ENCODE assay signal across 14 mouse cellular contexts in genomic region chr4:106634086-106634479, GRCm38 (mm10). TPM values are rescaled to one million over a fixed set of nuclear protein-coding genes. Genes with fewer than 3 reads are reported as not detected.
A peak's percentile ranks its signal among the peaks of the same experiment; 100 is the strongest.
DNase-seq lines count a peak whose midpoint lies in the region; ATAC-seq lines count a peak whose summit lies in the region.
"Had no signal": no experiment of that assay in that cellular context is flagged by ENCODE, and none has a peak within 500 bp of the region (broad histone marks: within the 10 kb centered on the region; RNA-seq: fewer than 3 reads in every experiment).

No protein-coding gene starts in this region.

- WGBS in embryonic facial prominence, embryonic 12.5 days: 65% methylated on average over 9 of the region's 9 CpGs
- 59% methylated on average over 9 of the region's 9 CpGs for WGBS in embryonic facial prominence, embryonic 10.5 days
- WGBS in kidney, embryonic 16.5 days: 48% methylated on average over 9 of the region's 9 CpGs
- 33% methylated on average over 5 of the region's 9 CpGs for WGBS in embryonic facial prominence, embryonic 14.5 days
- 35% methylated on average over 9 of the region's 9 CpGs for WGBS in midbrain, embryonic 14.5 days

- H3K4me2 ChIP-seq in embryonic facial prominence, embryonic 12.5 days (replicated peaks): no peak overlapping the region
- H3K4me2 ChIP-seq in kidney, embryonic 16.5 days (replicated peaks; ENCODE audit: low read depth, low read length): peak overlapping the region; percentile 13
- H3K4me2 ChIP-seq in embryonic facial prominence, embryonic 14.5 days (ENCODE audit: low read depth, low read length): no peak overlapping the region
- H3K4me2 ChIP-seq in midbrain, embryonic 14.5 days (ENCODE audit: low read length): peak overlapping the region; percentile 29
- H3K4me2 ChIP-seq: forebrain, embryonic 12.5 days; liver, embryonic 12.5 days had no signal

- no peak for ATAC-seq in embryonic facial prominence, embryonic 12.5 days (ENCODE audit: insufficient number of reproducible peaks, insufficient read depth, low FRiP score, low TSS enrichment)
- no peak for ATAC-seq in kidney, embryonic 16.5 days (ENCODE audit: low FRiP score, low TSS enrichment)
- no peak for ATAC-seq in embryonic facial prominence, embryonic 14.5 days (ENCODE audit: low read depth)
- no peak for ATAC-seq in midbrain, embryonic 14.5 days (ENCODE audit: low FRiP score, low TSS enrichment)
- ATAC-seq: liver, embryonic 12.5 days had no signal

- no peak overlapping the region for H3K9ac ChIP-seq in embryonic facial prominence, embryonic 12.5 days
- H3K9ac ChIP-seq in kidney, embryonic 16.5 days (replicated peaks; ENCODE audit: low read length): no peak overlapping the region
- H3K9ac ChIP-seq in embryonic facial prominence, embryonic 14.5 days (ENCODE audit: low read depth, low read length): 0 out of 2 replicates have a peak overlapping the region, but pooled peaks have one; percentile 8
- no peak overlapping the region for H3K9ac ChIP-seq in midbrain, embryonic 14.5 days (replicated peaks; ENCODE audit: low read length)
- H3K9ac ChIP-seq: forebrain, embryonic 12.5 days; liver, embryonic 12.5 days had no signal

- H3K4me1 ChIP-seq in embryonic facial prominence, embryonic 12.5 days: peaks cover 8% of the 10 kb centered on the region
- H3K4me1 ChIP-seq in embryonic facial prominence, embryonic 10.5 days: peaks cover 19% of the 10 kb centered on the region
- H3K4me1 ChIP-seq in kidney, embryonic 16.5 days (ENCODE audit: insufficient read depth, low read length): peaks cover 54% of the 10 kb centered on the region
- H3K4me1 ChIP-seq in embryonic facial prominence, embryonic 14.5 days (ENCODE audit: control insufficient read depth, insufficient read depth, low read length): peaks cover 22% of the 10 kb centered on the region
- H3K4me1 ChIP-seq in midbrain, embryonic 14.5 days (ENCODE audit: control insufficient read depth, insufficient read depth, low read length): peaks cover 43% of the 10 kb centered on the region
- H3K4me1 ChIP-seq: liver, embryonic 12.5 days had no signal

- 0 out of 2 replicates have a peak overlapping the region, but pooled peaks have one; percentile 52 for H3K27ac ChIP-seq in embryonic facial prominence, embryonic 12.5 days
- H3K27ac ChIP-seq in embryonic facial prominence, embryonic 10.5 days (replicated peaks): no peak overlapping the region
- peak overlapping the region; percentile 95 for H3K27ac ChIP-seq in kidney, embryonic 16.5 days (ENCODE audit: low read length)
- peak overlapping the region; percentile 84 for H3K27ac ChIP-seq in embryonic facial prominence, embryonic 14.5 days (replicated peaks; ENCODE audit: low read depth, low read length)
- peak overlapping the region; percentile 90 for H3K27ac ChIP-seq in midbrain, embryonic 14.5 days (replicated peaks; ENCODE audit: low read depth, low read length)
- H3K27ac ChIP-seq: forebrain, embryonic 12.5 days; liver, embryonic 12.5 days; macrophage had no signal

- H3K9me3 ChIP-seq in embryonic facial prominence, embryonic 12.5 days: no peaks in the 10 kb centered on the region
- no peaks in the 10 kb centered on the region for H3K9me3 ChIP-seq in embryonic facial prominence, embryonic 10.5 days
- H3K9me3 ChIP-seq in kidney, embryonic 16.5 days (ENCODE audit: low read length): no peaks in the 10 kb centered on the region
- no peaks in the 10 kb centered on the region for H3K9me3 ChIP-seq in embryonic facial prominence, embryonic 14.5 days (ENCODE audit: control insufficient read depth, low read length)
- no peaks in the 10 kb centered on the region for H3K9me3 ChIP-seq in midbrain, embryonic 14.5 days (ENCODE audit: control insufficient read depth, low read length)
- H3K9me3 ChIP-seq: liver, embryonic 12.5 days had no signal

- H3K36me3 ChIP-seq in embryonic facial prominence, embryonic 12.5 days: no peaks in the 10 kb centered on the region
- no peaks in the 10 kb centered on the region for H3K36me3 ChIP-seq in embryonic facial prominence, embryonic 10.5 days (replicated peaks)
- H3K36me3 ChIP-seq in kidney, embryonic 16.5 days (ENCODE audit: insufficient read depth, low read length): no peaks in the 10 kb centered on the region
- H3K36me3 ChIP-seq in embryonic facial prominence, embryonic 14.5 days (ENCODE audit: control insufficient read depth, insufficient read depth, low read length): no peaks in the 10 kb centered on the region
- no peaks in the 10 kb centered on the region for H3K36me3 ChIP-seq in midbrain, embryonic 14.5 days (ENCODE audit: control insufficient read depth, insufficient read depth, low read length)
- H3K36me3 ChIP-seq: forebrain, embryonic 12.5 days; liver, embryonic 12.5 days had no signal

- no peak overlapping the region for H3K4me3 ChIP-seq in embryonic facial prominence, embryonic 12.5 days
- no peak overlapping the region for H3K4me3 ChIP-seq in embryonic facial prominence, embryonic 10.5 days
- no peak overlapping the region for H3K4me3 ChIP-seq in kidney, embryonic 16.5 days (ENCODE audit: low read length)
- no peak overlapping the region for H3K4me3 ChIP-seq in embryonic facial prominence, embryonic 14.5 days (ENCODE audit: low read depth, low read length)
- H3K4me3 ChIP-seq in midbrain, embryonic 14.5 days (replicated peaks; ENCODE audit: low read depth, low read length): no peak overlapping the region
- H3K4me3 ChIP-seq: forebrain, embryonic 12.5 days; liver, embryonic 12.5 days had no signal

- peaks cover 3% of the 10 kb centered on the region; the same call in 1 of the 2 replicates for H3K27me3 ChIP-seq in embryonic facial prominence, embryonic 12.5 days
- peaks cover 25% of the 10 kb centered on the region; the same call in 1 of the 2 replicates for H3K27me3 ChIP-seq in embryonic facial prominence, embryonic 10.5 days (replicated peaks; ENCODE audit: low read depth, poor library complexity, severe bottlenecking)
- H3K27me3 ChIP-seq in kidney, embryonic 16.5 days (ENCODE audit: insufficient read depth, low read length): no peaks in the 10 kb centered on the region
- no peaks in the 10 kb centered on the region for H3K27me3 ChIP-seq in embryonic facial prominence, embryonic 14.5 days (replicated peaks; ENCODE audit: control insufficient read depth, insufficient read depth, low read length)
- H3K27me3 ChIP-seq in midbrain, embryonic 14.5 days (ENCODE audit: control insufficient read depth, insufficient read depth, low read length): no peaks in the 10 kb centered on the region

- DNase-seq in embryonic facial prominence, embryonic 10.5 days (ENCODE audit: low spot score): no peak
- no peak for DNase-seq in kidney, postnatal 14 days
- DNase-seq in embryonic facial prominence, embryonic 14.5 days (ENCODE audit: low spot score): no peak
- DNase-seq in midbrain, embryonic 14.5 days: no peak
- DNase-seq in cerebellum, adult 9-11 months: no peak
- DNase-seq in adrenal gland, adult (ENCODE audit: inconsistent age in 2 of 2, low spot score in 1 of 2): no peak
- DNase-seq: gastrocnemius, postnatal 25 days; right cerebral cortex, postnatal 25 days had no signal

RNA-seq across cellular contexts. Expression of gene Ttc22, which starts 11.9 kb away (rescaled TPM):
- polyA plus RNA-seq in embryonic facial prominence, embryonic 12.5 days (2016; fragmentation: Nextera tagmentation; extraction: Ambion mirVana): 0.61 and 0.95 TPM in 2 replicates
- not detected in 2 replicates for polyA plus RNA-seq in embryonic facial prominence, embryonic 10.5 days (2016; fragmentation: Nextera tagmentation; extraction: Ambion mirVana)
- 6.7 and 7.1 TPM in 2 replicates for polyA plus RNA-seq in kidney, embryonic 16.5 days (2015; fragmentation: Nextera tagmentation; extraction: Ambion mirVana)
- polyA plus RNA-seq in embryonic facial prominence, embryonic 14.5 days (2014; fragmentation: Nextera tagmentation; extraction: Ambion mirVana): 2.6 and 3.5 TPM in 2 replicates
- 3.3 and 3.5 TPM in 2 replicates for polyA plus RNA-seq in midbrain, embryonic 14.5 days (2014; fragmentation: Nextera tagmentation; extraction: Ambion mirVana)
- polyA plus RNA-seq: macrophage had no signal

RNA-seq across cellular contexts. Expression of gene Pars2, which starts 16.8 kb away (rescaled TPM):
- 15.3 and 16.9 TPM in 2 replicates for polyA plus RNA-seq in embryonic facial prominence, embryonic 12.5 days (2016; fragmentation: Nextera tagmentation; extraction: Ambion mirVana)
- polyA plus RNA-seq in embryonic facial prominence, embryonic 10.5 days (2016; fragmentation: Nextera tagmentation; extraction: Ambion mirVana): 16.3 and 17.0 TPM in 2 replicates
- 16.0 and 17.9 TPM in 2 replicates for polyA plus RNA-seq in kidney, embryonic 16.5 days (2015; fragmentation: Nextera tagmentation; extraction: Ambion mirVana)
- polyA plus RNA-seq in embryonic facial prominence, embryonic 14.5 days (2014; fragmentation: Nextera tagmentation; extraction: Ambion mirVana): 12.2 and 12.4 TPM in 2 replicates
- 7.8 and 8.8 TPM in 2 replicates for polyA plus RNA-seq in midbrain, embryonic 14.5 days (2014; fragmentation: Nextera tagmentation; extraction: Ambion mirVana)

RNA-seq across cellular contexts. Expression of gene Lexm, which starts 17.0 kb away (rescaled TPM):
- polyA plus RNA-seq in embryonic facial prominence, embryonic 12.5 days (2016; fragmentation: Nextera tagmentation; extraction: Ambion mirVana): 0.40 and 0.76 TPM in 2 replicates
- polyA plus RNA-seq in embryonic facial prominence, embryonic 10.5 days (2016; fragmentation: Nextera tagmentation; extraction: Ambion mirVana): 0.52 TPM in 1 of 2 replicates, not detected in the other
- not detected in 2 replicates for polyA plus RNA-seq in kidney, embryonic 16.5 days (2015; fragmentation: Nextera tagmentation; extraction: Ambion mirVana)
- polyA plus RNA-seq in embryonic facial prominence, embryonic 14.5 days (2014; fragmentation: Nextera tagmentation; extraction: Ambion mirVana): not detected in 2 replicates
- not detected in 2 replicates for polyA plus RNA-seq in midbrain, embryonic 14.5 days (2014; fragmentation: Nextera tagmentation; extraction: Ambion mirVana)
- polyA plus RNA-seq: brain, embryonic 14.5 days; macrophage had no signal

RNA-seq across cellular contexts. Expression of gene Ttc4, which starts 44.7 kb away (rescaled TPM):
- 106 and 109 TPM in 2 replicates for polyA plus RNA-seq in embryonic facial prominence, embryonic 12.5 days (2016; fragmentation: Nextera tagmentation; extraction: Ambion mirVana)
- polyA plus RNA-seq in embryonic facial prominence, embryonic 10.5 days (2016; fragmentation: Nextera tagmentation; extraction: Ambion mirVana): 107 and 117 TPM in 2 replicates
- polyA plus RNA-seq in kidney, embryonic 16.5 days (2015; fragmentation: Nextera tagmentation; extraction: Ambion mirVana): 126 and 139 TPM in 2 replicates
- 71.2 and 80.9 TPM in 2 replicates for polyA plus RNA-seq in embryonic facial prominence, embryonic 14.5 days (2014; fragmentation: Nextera tagmentation; extraction: Ambion mirVana)
- 104 and 121 TPM in 2 replicates for polyA plus RNA-seq in midbrain, embryonic 14.5 days (2014; fragmentation: Nextera tagmentation; extraction: Ambion mirVana)

Comparison
In these comparisons a context has a peak if more than half of its experiments do, and no peak if none do; other contexts are left out.
1. H3K4me2 ChIP-seq: peak in kidney, embryonic 16.5 days (single experiment) and midbrain, embryonic 14.5 days (single experiment); none in embryonic facial prominence, embryonic 12.5 days (single experiment) and embryonic facial prominence, embryonic 14.5 days (single experiment).